Mouse (Mus musculus): ENCODE data around the gene Pak1. TPM values are rescaled to one million over a fixed set of nuclear protein-coding genes. Genes with fewer than 3 reads are reported as not detected.

The Pak1 gene
- 1 to 10 TPM in 1 of 2 experiments, under 1 TPM in 1; 0.91 to 1.8 TPM for total RNA-seq (2021)

GRCm38 (mm10) chr7:97788190-97788668 lies at the start of gene Pak1:
Gene Pak1 (plus strand): TSS chr7:97788541.
- peak; percentile 69 for DNase-seq

GRCm38 (mm10) chr7:97740948-97741347 lies 47.4 kb upstream of the Pak1 start:
- no peak for DNase-seq

GRCm38 (mm10) chr7:97741756-97742291 lies 46.5 kb upstream of the Pak1 start:
- DNase-seq, result no peak

GRCm38 (mm10) chr7:97745299-97745698 lies 43.0 kb upstream of the Pak1 start:
- DNase-seq, result peak; percentile 72

- DNase-seq, result no peak
Observed at GRCm38 (mm10) chr7:97747176-97747707, 41.1 kb upstream of the Pak1 start.

GRCm38 (mm10) chr7:97747787-97748497 lies 40.4 kb upstream of the Pak1 start:
- peak; percentile 89 for DNase-seq

GRCm38 (mm10) chr7:97748527-97749206 lies 39.7 kb upstream of the Pak1 start:
- DNase-seq, result peak; percentile 16

GRCm38 (mm10) chr7:97749207-97750190 lies 38.8 kb upstream of the Pak1 start:
- no peak for DNase-seq

GRCm38 (mm10) chr7:97756967-97757881 lies 31.1 kb upstream of the Pak1 start:
- no peak for DNase-seq

- DNase-seq, result no peak
Observed at GRCm38 (mm10) chr7:97764591-97764990, 23.8 kb upstream of the Pak1 start.

GRCm38 (mm10) chr7:97765181-97765962 lies 23.0 kb upstream of the Pak1 start:
- DNase-seq, result peak; percentile 36

GRCm38 (mm10) chr7:97765963-97766347 lies 22.4 kb upstream of the Pak1 start:
- no peak for DNase-seq

GRCm38 (mm10) chr7:97766406-97767166 lies 21.8 kb upstream of the Pak1 start:
- DNase-seq, result no peak

GRCm38 (mm10) chr7:97767841-97768240 lies 20.5 kb upstream of the Pak1 start:
- no peak for DNase-seq

- no peak for DNase-seq
Observed at GRCm38 (mm10) chr7:97769020-97769419, 19.3 kb upstream of the Pak1 start.

- no peak for DNase-seq
Observed at GRCm38 (mm10) chr7:97770841-97771620, 17.3 kb upstream of the Pak1 start.

- no peak for DNase-seq
Observed at GRCm38 (mm10) chr7:97775380-97775779, 13.0 kb upstream of the Pak1 start.

- no peak for DNase-seq
Observed at GRCm38 (mm10) chr7:97775923-97776322, 12.4 kb upstream of the Pak1 start.

All from heart, postnatal 4 days (tissue).